Mouse (Mus musculus): ENCODE results near the gene Tiam2. TPM values are rescaled to one million over a fixed set of nuclear protein-coding genes. Genes with fewer than 3 reads are reported as not detected.

Tiam2 gene
- total and polyA plus RNA-seq, 3 experiments, result 5.9 to 9.5 (median 9.4) TPM

- Histone ChIP-seq H3K4me1 (ENCODE audit: control insufficient read depth in 1 of 2, insufficient read depth in 2 of 2) (peaks cover 13 to 47% of the 10 kb centered on the region in 2 experiments), H3K9me3 (replicated peaks; ENCODE audit: low read length) (no peaks in the 10 kb centered on the region), H3K79me2 (replicated peaks; ENCODE audit: control insufficient read depth, extremely low read depth, insufficient read depth, poor library complexity, severe bottlenecking) (no peaks in the 10 kb centered on the region), H3K36me3 (replicated peaks in 1 of 2; ENCODE audit: control insufficient read depth in 1 of 2, insufficient read depth in 1 of 2, low read length in 1 of 2) (no peaks in the 10 kb centered on the region), H3K27ac (ENCODE audit: insufficient read depth, low read depth) (no peak overlapping the region), H3K27me3 (replicated peaks) (no peaks in the 10 kb centered on the region), H3K4me3 (replicated peaks in 1 of 3; ENCODE audit: low read depth in 2 of 3, low read length in 2 of 3, poor library complexity in 1 of 3) (no peak overlapping the region), H3K4me2 (ENCODE audit: insufficient read depth, low read depth, poor library complexity, severe bottlenecking) (no peak overlapping the region), H3K9ac (ENCODE audit: insufficient read depth, low read depth) (no peak overlapping the region)
- TF ChIP-seq POLR2A (IDR thresholded peaks at IDR 0.05; ENCODE audit: low read depth, low read length) (no peak), BHLHE40 (IDR thresholded peaks at IDR 0.05; ENCODE audit: low read depth, low read length) (no peak), TCF12 (IDR thresholded peaks at IDR 0.05; ENCODE audit: low read depth, low read length) (no peak), MAZ (IDR thresholded peaks at IDR 0.05; ENCODE audit: low read depth, low read length) (no peak), KAT2A (IDR thresholded peaks at IDR 0.05; ENCODE audit: insufficient replicate concordance, low read length) (no peak), PAX5 (IDR thresholded peaks at IDR 0.05; ENCODE audit: low read length) (no peak), CHD1 (IDR thresholded peaks at IDR 0.05; ENCODE audit: low read depth, low read length) (no peak), TBP (conservative IDR thresholded peaks at IDR 0.05; ENCODE audit: low read depth, low read length) (no peak), UBTF (IDR thresholded peaks at IDR 0.05; ENCODE audit: low read depth, low read length) (no peak), ZKSCAN1 (IDR thresholded peaks at IDR 0.05; ENCODE audit: borderline replicate concordance, low read depth, low read length) (no peak), IRF4 (IDR thresholded peaks at IDR 0.05; ENCODE audit: low read depth, low read length) (no peak)
- in situ Hi-C loops (cut with MboI; ENCODE audit: low pct_ligation_motif_present, low pct_unique_long_range_greater_than_20kb, low sequenced_read_pairs) (no loop called here), dilution Hi-C loops (cut with MboI; ENCODE audit: extremely low pct_ligation_motif_present, extremely low pct_unique_long_range_greater_than_20kb, low sequenced_read_pairs) (no loop called here)
- DNase-seq (ENCODE audit: extremely low read depth), result no peak
These were observed 35.4 kb downstream of the Tiam2 start for GRCm38 (mm10) chr17:3361751-3362150.

- Histone ChIP-seq H3K9ac (ENCODE audit: insufficient read depth, low read depth) (no peak overlapping the region), H3K36me3 (replicated peaks in 1 of 2; ENCODE audit: control insufficient read depth in 1 of 2, insufficient read depth in 1 of 2, low read length in 1 of 2) (no peaks in the 10 kb centered on the region), H3K4me3 (replicated peaks in 1 of 3; ENCODE audit: low read depth in 2 of 3, low read length in 2 of 3, poor library complexity in 1 of 3) (no peak overlapping the region), H3K27ac (ENCODE audit: insufficient read depth, low read depth) (no peak overlapping the region), H3K27me3 (replicated peaks) (no peaks in the 10 kb centered on the region), H3K4me1 (ENCODE audit: control insufficient read depth in 1 of 2, insufficient read depth in 2 of 2) (peaks cover 9 to 41% of the 10 kb centered on the region in 2 experiments), H3K9me3 (replicated peaks; ENCODE audit: low read length) (no peaks in the 10 kb centered on the region), H3K4me2 (ENCODE audit: insufficient read depth, low read depth, poor library complexity, severe bottlenecking) (no peak overlapping the region), H3K79me2 (replicated peaks; ENCODE audit: control insufficient read depth, extremely low read depth, insufficient read depth, poor library complexity, severe bottlenecking) (no peaks in the 10 kb centered on the region)
- TF ChIP-seq BHLHE40 (IDR thresholded peaks at IDR 0.05; ENCODE audit: low read depth, low read length) (no peak), SIN3A (IDR thresholded peaks at IDR 0.05; ENCODE audit: low read length) (no peak), JUN (IDR thresholded peaks at IDR 0.05; ENCODE audit: insufficient read depth, low read depth, low read length) (no peak), JUND (conservative IDR thresholded peaks at IDR 0.05; ENCODE audit: low read depth, low read length) (no peak), POLR2AphosphoS2 (IDR thresholded peaks at IDR 0.05; ENCODE audit: low read depth, low read length) (no peak), RAD21 (IDR thresholded peaks at IDR 0.05; ENCODE audit: low read depth, low read length) (no peak), TCF12 (IDR thresholded peaks at IDR 0.05; ENCODE audit: low read depth, low read length) (no peak), USF2 (conservative IDR thresholded peaks at IDR 0.05; ENCODE audit: low read depth, low read length) (no peak), CTCF (conservative IDR thresholded peaks at IDR 0.05 in 1 of 2, IDR thresholded peaks at IDR 0.05 in 1 of 2; ENCODE audit: low read depth in 2 of 2, low read length in 2 of 2) (no peak), IRF4 (IDR thresholded peaks at IDR 0.05; ENCODE audit: low read depth, low read length) (no peak), CHD2 (IDR thresholded peaks at IDR 0.05; ENCODE audit: low read length) (no peak), RCOR1 (conservative IDR thresholded peaks at IDR 0.05; ENCODE audit: low read depth, low read length) (no peak)
- in situ Hi-C loops (cut with MboI; ENCODE audit: low pct_ligation_motif_present, low pct_unique_long_range_greater_than_20kb, low sequenced_read_pairs), result no loop called here
- no peak for DNase-seq (ENCODE audit: extremely low read depth)
- dilution Hi-C loops (cut with MboI; ENCODE audit: extremely low pct_ligation_motif_present, extremely low pct_unique_long_range_greater_than_20kb, low sequenced_read_pairs), result no loop called here
These were observed 36.8 kb downstream of the Tiam2 start for GRCm38 (mm10) chr17:3363216-3363615.
